Mouse (Mus musculus) liver, embryonic 11.5 days (tissue): ENCODE data around the gene F7. TPM values are rescaled to one million over a fixed set of nuclear protein-coding genes. Genes with fewer than 3 reads are reported as not detected.

Source experiments
- ATAC-seq: fragments of 200-750 bp; cut with Nextera tagmentation; replicated peaks from 2 replicates; pipeline ENCODE4 v1.8.0; 2017; ENCODE audit warnings: moderate number of reproducible peaks, mild to moderate bottlenecking, moderate TSS enrichment, moderate library complexity; ENCODE audit not compliant: low FRiP score
- DNase-seq: peaks from one replicate; pipeline ENCODE4 v3.0.0-alpha.2; 2017; ENCODE audit warnings: low spot score
- H3K27ac ChIP-seq: fragments of 300-500 bp; sonication (generic); 2 replicates; pipeline ENCODE4 v1.5.1; 2014; ENCODE audit warnings: mild to moderate bottlenecking, low read depth, low read length, control low read depth
- H3K27me3 ChIP-seq: fragments of 300-500 bp; sonication (generic); replicated peaks from 2 replicates; pipeline ENCODE4 v1.6.1; 2014; ENCODE audit warnings: low read length, mixed read lengths; ENCODE audit not compliant: control insufficient read depth, insufficient read depth
- H3K36me3 ChIP-seq: fragments of 300-500 bp; sonication (generic); 2 replicates; pipeline ENCODE4 v1.6.1; 2014; ENCODE audit warnings: mild to moderate bottlenecking, low read length, moderate library complexity, mixed read lengths; ENCODE audit not compliant: control insufficient read depth, insufficient read depth
- H3K4me1 ChIP-seq: fragments of 300-500 bp; sonication (generic); replicated peaks from 2 replicates; pipeline ENCODE4 v1.6.1; 2014; ENCODE audit warnings: low read length, mixed read lengths; ENCODE audit not compliant: control insufficient read depth, insufficient read depth
- H3K4me2 ChIP-seq: fragments of 300-500 bp; sonication (generic); 2 replicates; pipeline ENCODE4 v1.6.1; 2014; ENCODE audit warnings: mild to moderate bottlenecking, control low read depth, moderate library complexity
- H3K4me3 ChIP-seq: fragments of 300-500 bp; sonication (generic); 2 replicates; pipeline ENCODE4 v1.5.1; 2014; ENCODE audit warnings: low read depth, low read length, control low read depth
- H3K9ac ChIP-seq: fragments of 300-500 bp; sonication (generic); 2 replicates; pipeline ENCODE4 v1.6.1; 2014; ENCODE audit warnings: low read depth, low read length, control low read depth
- H3K9me3 ChIP-seq: fragments of 300-500 bp; sonication (generic); 2 replicates; pipeline ENCODE4 v1.6.1; 2016; ENCODE audit warnings: low read length, inconsistent platforms, mixed read lengths; ENCODE audit not compliant: control insufficient read depth
- WGBS: fragments of 180-500 bp; shearing (Covaris S2); extraction: QIAGEN DNeasy Blood & Tissue Kit; methylation state at CpG from one replicate; pipeline ENCODE4 v1.1.7; 2014; 5-methylcytosine and 5-hydroxymethylcytosine counted together
- polyA plus RNA-seq: library from polyadenylated mRNA; unstranded; fragments of >200 nt; fragmentation: Nextera tagmentation; extraction: Ambion mirVana; gene quantifications from 2 replicates; pipeline ENCODE4 v1.2.1, GENCODE M21; 2014

F7 gene
- polyA plus RNA-seq, 1 experiment from 2014 or later: 2.9 TPM

DNA sequence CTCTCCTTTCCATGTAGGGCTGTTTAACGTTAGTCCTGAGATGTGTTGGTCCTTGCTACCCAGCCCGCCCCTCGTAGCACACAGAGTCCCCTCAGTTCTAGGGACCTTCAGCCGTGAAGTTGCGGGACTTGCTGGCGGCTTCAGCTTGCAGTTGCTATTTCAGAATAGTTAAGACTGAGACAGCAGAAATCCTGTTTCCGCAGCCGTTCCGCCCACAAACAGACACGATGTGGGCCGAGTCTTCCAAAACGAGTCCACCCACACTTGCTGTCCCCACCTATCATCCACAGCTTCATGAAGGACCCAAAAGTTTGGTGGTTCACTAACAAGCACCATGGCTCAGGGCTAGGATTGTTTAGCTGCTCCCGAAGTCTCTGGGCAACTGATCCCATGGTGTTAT is 40.6 kb upstream of the F7 start:
- Histone ChIP-seq H3K4me1 (no peaks in the 10 kb centered on the region), H3K27ac (no peak overlapping the region), H3K9ac (no peak overlapping the region), H3K4me3 (no peak overlapping the region), H3K4me2 (no peak overlapping the region), H3K9me3 (no peaks in the 10 kb centered on the region), H3K27me3 (no peaks in the 10 kb centered on the region), H3K36me3 (no peaks in the 10 kb centered on the region)
- ATAC-seq: no peak
- DNase-seq: no peak
- 85% methylated on average over 13 of the region's 13 CpGs for WGBS

GRCm38 (mm10) chr8:12987571-12987970 is 38.3 kb upstream of the F7 start:
- no peak for DNase-seq
- ATAC-seq: no peak
- H3K36me3 ChIP-seq: no peaks in the 10 kb centered on the region
- H3K27ac ChIP-seq: no peak overlapping the region
- no peak overlapping the region for H3K9ac ChIP-seq
- 79% methylated on average over 8 of the region's 8 CpGs for WGBS
- H3K4me2 ChIP-seq: no peak overlapping the region
- H3K4me3 ChIP-seq: no peak overlapping the region
- no peaks in the 10 kb centered on the region for H3K9me3 ChIP-seq
- H3K27me3 ChIP-seq: no peaks in the 10 kb centered on the region
- no peaks in the 10 kb centered on the region for H3K4me1 ChIP-seq

GRCm38 (mm10) chr8:12988722-12989430 is 37.0 kb upstream of the F7 start:
- WGBS: 72% methylated on average over 13 of the region's 13 CpGs
- Histone ChIP-seq H3K36me3 (no peaks in the 10 kb centered on the region), H3K27ac (no peak overlapping the region), H3K9me3 (no peaks in the 10 kb centered on the region), H3K4me1 (no peaks in the 10 kb centered on the region), H3K9ac (no peak overlapping the region), H3K4me3 (no peak overlapping the region), H3K27me3 (no peaks in the 10 kb centered on the region), H3K4me2 (no peak overlapping the region)
- no peak for DNase-seq
- ATAC-seq: no peak

- no peaks in the 10 kb centered on the region for H3K36me3 ChIP-seq
- no peak for DNase-seq
- H3K4me3 ChIP-seq: no peak overlapping the region
- no peaks in the 10 kb centered on the region for H3K27me3 ChIP-seq
- 81% methylated on average over 10 of the region's 10 CpGs for WGBS
- H3K4me2 ChIP-seq: no peak overlapping the region
- ATAC-seq: no peak
- H3K9ac ChIP-seq: no peak overlapping the region
- no peaks in the 10 kb centered on the region for H3K9me3 ChIP-seq
- no peak overlapping the region for H3K27ac ChIP-seq
- no peaks in the 10 kb centered on the region for H3K4me1 ChIP-seq
Observed at GRCm38 (mm10) chr8:12991411-12991810, 34.4 kb upstream of the F7 start.

- no peak overlapping the region for H3K4me3 ChIP-seq
Observed at GRCm38 (mm10) chr8:12994468-12994867, 31.4 kb upstream of the F7 start.

DNA sequence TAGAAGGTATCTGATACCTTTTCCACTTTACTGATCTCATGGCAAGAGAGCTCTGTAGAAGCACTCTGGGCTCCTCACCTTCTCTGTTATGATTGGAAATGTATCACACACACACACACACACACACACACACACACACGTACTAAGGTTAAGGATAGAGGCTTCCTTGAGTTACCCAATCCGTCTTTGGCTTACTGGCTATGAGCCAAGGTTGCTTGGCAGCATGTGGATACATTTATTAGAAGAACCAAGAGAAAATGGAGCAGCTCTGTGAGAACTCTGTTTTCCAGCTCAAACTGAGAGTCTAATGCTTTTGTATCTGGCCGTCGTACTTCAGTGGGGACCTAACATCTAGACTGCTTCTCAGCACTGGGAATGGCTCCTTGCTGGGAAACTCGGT is 30.4 kb upstream of the F7 start:
- WGBS: 70% methylated on average over 5 of the region's 5 CpGs
- Histone ChIP-seq H3K4me1 (no peaks in the 10 kb centered on the region), H3K27ac (no peak overlapping the region), H3K9ac (no peak overlapping the region), H3K9me3 (no peaks in the 10 kb centered on the region), H3K4me2 (no peak overlapping the region), H3K27me3 (no peaks in the 10 kb centered on the region), H3K4me3 (no peak overlapping the region), H3K36me3 (no peaks in the 10 kb centered on the region)
- DNase-seq (no peak), ATAC-seq (no peak)

More at GRCm38 (mm10) chr8:12994468-12994867, 31.4 kb upstream of the F7 start:
- ATAC-seq: no peak
- Histone ChIP-seq H3K27ac (no peak overlapping the region), H3K36me3 (no peaks in the 10 kb centered on the region), H3K27me3 (no peaks in the 10 kb centered on the region), H3K9ac (no peak overlapping the region), H3K4me1 (no peaks in the 10 kb centered on the region), H3K9me3 (no peaks in the 10 kb centered on the region), H3K4me2 (no peak overlapping the region)
- no peak for DNase-seq
- 66% methylated on average over 5 of the region's 5 CpGs for whole genome bisulfite sequencing

DNA sequence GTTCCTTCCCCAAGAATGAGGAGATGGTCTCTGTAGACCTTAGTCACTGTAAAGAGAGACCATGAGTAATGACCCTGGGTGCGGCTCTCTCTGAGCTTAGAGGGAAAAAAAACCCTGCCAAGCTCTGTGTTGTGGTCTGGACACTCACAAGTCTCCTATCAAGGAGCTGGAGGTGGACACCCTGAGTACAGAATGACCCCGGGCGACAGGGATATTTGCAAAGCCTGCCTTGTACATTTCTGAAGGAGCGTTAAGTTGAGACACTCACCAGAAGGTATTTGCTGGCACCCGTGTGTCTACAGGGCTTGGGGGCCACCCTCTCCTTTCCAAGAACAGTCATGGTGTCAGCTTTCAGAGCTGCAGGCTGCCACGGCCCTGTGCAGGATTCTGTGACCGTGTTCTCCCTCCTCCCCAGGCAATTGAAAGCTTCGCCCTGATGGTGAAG is 29.0 kb upstream of the F7 start:
- Histone ChIP-seq H3K27ac (no peak overlapping the region), H3K4me1 (no peaks in the 10 kb centered on the region), H3K9ac (no peak overlapping the region), H3K27me3 (no peaks in the 10 kb centered on the region), H3K36me3 (0 out of 2 replicates have a peak, but pooled peaks cover under 1% of the 10 kb centered on the region), H3K4me2 (no peak overlapping the region), H3K9me3 (no peaks in the 10 kb centered on the region), H3K4me3 (no peak overlapping the region)
- DNase-seq (no peak), ATAC-seq (no peak)
- 57% methylated on average over 8 of the region's 8 CpGs for WGBS

DNA sequence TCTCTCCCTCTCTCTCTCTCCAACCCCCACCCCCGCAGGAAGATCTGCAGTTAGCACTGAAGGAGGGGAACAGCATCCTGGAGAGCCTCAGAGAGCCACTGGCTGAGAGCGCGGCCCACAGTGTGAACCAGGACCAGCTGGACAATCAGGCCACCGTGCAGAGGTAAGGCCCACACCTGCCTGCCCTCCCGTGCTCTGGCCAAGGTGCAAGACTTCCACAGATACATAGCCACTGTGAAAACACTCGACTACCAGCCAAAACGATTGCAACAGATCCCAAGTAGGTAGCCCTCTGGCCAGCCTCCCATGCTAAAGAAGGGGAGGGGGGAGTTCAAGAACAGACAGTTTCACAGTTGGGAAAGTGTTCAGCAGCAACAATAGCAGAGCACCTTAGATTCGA is 27.5 kb upstream of the F7 start:
- Histone ChIP-seq H3K4me2 (no peak overlapping the region), H3K4me1 (no peaks in the 10 kb centered on the region), H3K36me3 (0 out of 2 replicates have a peak, but pooled peaks cover 2% of the 10 kb centered on the region), H3K9ac (no peak overlapping the region), H3K27ac (no peak overlapping the region), H3K4me3 (no peak overlapping the region), H3K9me3 (no peaks in the 10 kb centered on the region), H3K27me3 (no peaks in the 10 kb centered on the region)
- ATAC-seq (no peak), DNase-seq (no peak)
- WGBS: 67% methylated on average over 8 of the region's 8 CpGs

- H3K9me3 ChIP-seq: no peaks in the 10 kb centered on the region
- no peak overlapping the region for H3K4me2 ChIP-seq
- H3K4me1 ChIP-seq: no peaks in the 10 kb centered on the region
- no peaks in the 10 kb centered on the region for H3K27me3 ChIP-seq
- no peak for DNase-seq
- no peak overlapping the region for H3K4me3 ChIP-seq
- 0 out of 2 replicates have a peak, but pooled peaks cover 2% of the 10 kb centered on the region for H3K36me3 ChIP-seq
- 67% methylated on average over 9 of the region's 9 CpGs for WGBS
- H3K27ac ChIP-seq: no peak overlapping the region
- ATAC-seq: no peak
- no peak overlapping the region for H3K9ac ChIP-seq
Observed at GRCm38 (mm10) chr8:12999793-13000192, 26.0 kb upstream of the F7 start.
